Mouse (Mus musculus) G1E (cell line): ENCODE results near the gene Gnl2.

ENCODE experiments used
- CTCF ChIP-seq: IDR thresholded peaks from 2 replicates; pipeline ENCODE4 v1.5.1; 2012; ENCODE audit warnings: low read depth, low read length, inconsistent platforms, mixed read lengths
- GATA1 ChIP-seq: IDR thresholded peaks from 2 replicates; pipeline ENCODE4 v1.6.1; 2012; ENCODE audit warnings: borderline replicate concordance, low read length, inconsistent platforms, mixed read lengths
- GATA2 ChIP-seq: IDR thresholded peaks from 2 replicates; pipeline ENCODE4 v1.6.1; 2012; ENCODE audit warnings: low read depth, low read length, inconsistent platforms, borderline replicate concordance
- POLR2AphosphoS5 ChIP-seq: IDR thresholded peaks from 2 replicates; pipeline ENCODE4 v1.6.1; 2012; ENCODE audit warnings: low read depth, low read length, inconsistent platforms; ENCODE audit not compliant: insufficient replicate concordance
- TAL1 ChIP-seq: conservative IDR thresholded peaks from 2 replicates; pipeline ENCODE4 v1.6.1; 2012; ENCODE audit warnings: low read depth, low read length, inconsistent platforms, mixed read lengths

DNA sequence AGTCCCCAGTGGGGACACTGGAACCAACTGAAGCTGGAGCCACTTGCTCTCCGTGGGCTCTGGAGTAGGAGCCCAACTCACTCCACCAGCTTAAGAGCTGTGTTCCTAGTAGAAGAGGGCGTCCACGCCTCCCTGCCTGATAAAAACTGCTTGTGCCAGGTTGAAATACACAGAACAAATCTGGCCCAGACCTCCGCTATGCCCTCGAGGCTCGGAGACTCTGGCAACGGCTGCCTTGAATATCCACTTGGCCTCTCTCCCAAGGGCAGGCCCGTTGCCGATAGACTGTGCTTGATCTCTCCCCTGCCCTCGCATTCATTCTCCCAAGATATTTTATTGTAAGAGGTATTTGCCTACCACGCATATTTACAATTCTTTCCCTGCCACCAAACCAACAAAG is 1.0 kb downstream of the Gnl2 start:
- TF ChIP-seq CTCF (no peak), TAL1 (no peak), GATA1 (no peak), POLR2AphosphoS5 (no peak), GATA2 (no peak)
